Mouse (Mus musculus) small intestine, adult 2 months (tissue): ENCODE measurements around the gene Defb23. TPM values are rescaled to one million over a fixed set of nuclear protein-coding genes. Genes with fewer than 3 reads are reported as not detected.
A peak's percentile ranks its signal among the peaks of the same experiment; 100 is the strongest.

Experiments used
- H3K27ac ChIP-seq: fragments of 200-500 bp; 2 replicates; pipeline ENCODE4 v1.5.1; 2012; ENCODE audit warnings: low read depth, low read length, control low read depth, inconsistent platforms; ENCODE audit not compliant: insufficient read depth
- H3K27me3 ChIP-seq: fragments of 200-500 bp; 2 replicates; pipeline ENCODE4 v1.6.1; 2012; ENCODE audit warnings: mild to moderate bottlenecking, moderate library complexity, low read length, inconsistent platforms; ENCODE audit not compliant: control insufficient read depth, insufficient read depth
- H3K36me3 ChIP-seq: fragments of 200-500 bp; 2 replicates; pipeline ENCODE4 v1.6.1; 2012; ENCODE audit warnings: mild to moderate bottlenecking, low read length, control low read depth, inconsistent platforms; ENCODE audit not compliant: control insufficient read depth, insufficient read depth
- H3K4me1 ChIP-seq: fragments of 200-500 bp; 2 replicates; pipeline ENCODE4 v1.6.1; 2012; ENCODE audit warnings: low read length, inconsistent platforms, mixed read lengths; ENCODE audit not compliant: control insufficient read depth, insufficient read depth, insufficient read length
- H3K4me3 ChIP-seq: fragments of 200-500 bp; 2 replicates; pipeline ENCODE4 v1.5.1; 2012; ENCODE audit warnings: low read depth, mild to moderate bottlenecking, control low read depth, inconsistent platforms, low read length, moderate library complexity
- CTCF ChIP-seq: fragments of 200-500 bp; IDR thresholded peaks from 2 replicates; pipeline ENCODE4 v1.5.1; 2012; ENCODE audit warnings: low read depth, mild to moderate bottlenecking, control low read depth, inconsistent platforms, low read length, moderate library complexity, mixed read lengths; ENCODE audit not compliant: insufficient replicate concordance, insufficient read length; ENCODE audit errors: extremely low read depth
- POLR2A ChIP-seq: fragments of 200-500 bp; IDR thresholded peaks from 2 replicates; pipeline ENCODE4 v1.6.1; 2012; ENCODE audit warnings: low read depth, mild to moderate bottlenecking, control low read depth, inconsistent platforms, low read length, moderate library complexity
- WGBS: fragments of 180-500 bp; shearing (Covaris S2); methylation state at CpG from one replicate; pipeline ENCODE4 v1.1.7; 2018; 5-methylcytosine and 5-hydroxymethylcytosine counted together
- polyA plus RNA-seq: library from polyadenylated mRNA; depleted of rRNA; stranded (reverse); fragments of >200 nt; gene quantifications from 2 replicates; pipeline ENCODE4 v1.2.3, GENCODE M21; 2012

Gene Defb23
- polyA plus RNA-seq, 1 experiment = not detected

DNA sequence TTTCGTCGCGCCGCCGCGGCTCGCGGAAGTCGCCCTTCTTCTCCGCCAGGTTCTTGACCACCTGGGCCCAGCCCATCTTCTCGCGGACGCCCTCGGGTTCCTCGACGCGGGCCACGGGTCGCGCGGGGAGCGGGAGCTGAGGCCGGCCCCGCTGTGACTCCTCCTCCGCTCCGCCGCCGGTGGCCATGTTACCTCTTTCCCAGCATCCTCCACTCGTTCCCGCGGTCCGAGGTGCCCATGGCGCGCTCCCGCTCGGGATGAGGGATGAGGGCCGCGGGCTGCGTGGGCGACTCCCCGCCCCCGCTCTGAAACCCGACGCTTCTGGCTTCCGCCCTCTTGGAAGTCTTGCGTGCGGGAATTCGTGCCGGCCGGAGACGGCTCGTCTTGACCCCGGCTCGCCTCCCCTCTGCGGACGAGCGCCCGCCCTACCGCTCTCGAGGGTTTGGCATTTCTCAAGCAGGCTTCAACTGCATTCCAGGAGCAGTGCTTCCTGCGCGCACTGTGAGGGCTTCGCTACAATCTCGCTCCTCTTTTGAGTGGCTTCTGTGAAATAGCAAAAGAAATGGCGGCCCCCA, 49.7 kb downstream of the Defb23 start, which contains the start of gene Zcchc3:
Gene Zcchc3 (minus strand): TSS at position 437 of the 575 bp plus-strand sequence.
- Histone ChIP-seq H3K36me3 (no peaks in the 10 kb centered on the region), H3K27me3 (peaks cover 16% of the 10 kb centered on the region), H3K4me1 (no peaks in the 10 kb centered on the region), H3K27ac (peak within 1 kb of the TSS; percentile 8; the same call in 1 of the 2 replicates), H3K4me3 (peak within 1 kb of the TSS; percentile 73)
- TF ChIP-seq CTCF (no peak), POLR2A (peak; percentile 7; the same call in 1 of the 2 replicates)
- 3% methylated on average over 65 of the region's 65 CpGs for WGBS

GRCm38 (mm10) chr2:152413765-152414584, 50.4 kb downstream of the Defb23 start:
- Histone ChIP-seq H3K27me3 (peaks cover 16% of the 10 kb centered on the region), H3K4me1 (no peaks in the 10 kb centered on the region), H3K4me3 (peak overlapping the region; percentile 73), H3K27ac (peak overlapping the region; percentile 8; the same call in 1 of the 2 replicates), H3K36me3 (no peaks in the 10 kb centered on the region)
- whole genome bisulfite sequencing = 8% methylated on average over 86 of the region's 86 CpGs
- no peak for TF ChIP-seq CTCF
- TF ChIP-seq POLR2A = no peak

- no peak overlapping the region for H3K27ac ChIP-seq
- 42% methylated on average over 21 of the region's 21 CpGs for WGBS
- TF ChIP-seq CTCF (no peak), POLR2A (no peak)
Measured at GRCm38 (mm10) chr2:152413158-152413764, 51.2 kb downstream of the Defb23 start.

DNA sequence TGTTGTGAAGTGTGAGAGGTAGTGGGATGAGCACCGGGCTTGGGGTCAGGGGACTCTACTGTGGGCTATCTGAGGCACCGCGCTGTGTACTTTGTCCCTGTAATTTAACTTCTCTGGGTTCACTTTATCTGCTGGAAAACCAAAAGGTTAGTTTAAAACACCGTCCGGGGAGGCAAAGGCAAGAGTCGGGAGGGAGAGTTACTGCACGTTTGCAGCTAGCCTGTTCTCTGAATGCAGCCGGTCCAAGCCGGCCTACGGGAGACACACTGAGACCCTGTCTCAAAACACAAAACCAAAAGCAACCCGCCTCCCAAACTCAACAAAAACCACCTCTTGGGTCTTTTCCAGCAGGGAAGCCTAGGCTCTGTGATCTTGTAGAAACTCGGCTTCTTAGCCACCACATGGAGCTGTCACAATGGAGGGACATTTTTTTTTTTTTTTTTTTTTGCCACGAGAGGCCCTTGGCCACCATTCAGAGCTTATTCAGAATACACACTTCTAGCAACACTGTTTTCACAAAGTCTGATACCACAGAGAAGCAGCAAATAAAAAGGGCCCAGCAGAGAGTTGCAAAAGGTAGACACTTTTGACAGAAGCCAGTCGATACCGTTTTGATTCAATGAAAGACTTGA, 51.8 kb downstream of the Defb23 start:
- Histone ChIP-seq H3K36me3 (no peaks in the 10 kb centered on the region), H3K27ac (no peak overlapping the region), H3K4me1 (no peaks in the 10 kb centered on the region), H3K27me3 (peaks cover 16% of the 10 kb centered on the region), H3K4me3 (no peak overlapping the region)
- TF ChIP-seq CTCF (no peak), POLR2A (no peak)
- 60% methylated on average over 15 of the region's 15 CpGs for WGBS

More at GRCm38 (mm10) chr2:152413158-152413764, 51.2 kb downstream of the Defb23 start:
- H3K4me3 ChIP-seq = peak overlapping the region; percentile 73
- no peaks in the 10 kb centered on the region for H3K4me1 ChIP-seq
- H3K36me3 ChIP-seq = no peaks in the 10 kb centered on the region
- peaks cover 16% of the 10 kb centered on the region for H3K27me3 ChIP-seq

- Histone ChIP-seq H3K27ac (peak overlapping the region; percentile 70), H3K4me1 (no peaks in the 10 kb centered on the region), H3K4me3 (no peak overlapping the region), H3K36me3 (no peaks in the 10 kb centered on the region), H3K27me3 (peaks cover 16% of the 10 kb centered on the region)
- TF ChIP-seq CTCF (no peak), POLR2A (no peak)
- WGBS = 76% methylated on average over 7 of the region's 7 CpGs
Measured at GRCm38 (mm10) chr2:152411471-152411870, 52.9 kb downstream of the Defb23 start.

GRCm38 (mm10) chr2:152410971-152411371, 53.4 kb downstream of the Defb23 start:
- TF ChIP-seq CTCF (no peak), POLR2A (no peak)
- Histone ChIP-seq H3K36me3 (no peaks in the 10 kb centered on the region), H3K4me3 (no peak overlapping the region), H3K4me1 (peaks cover 3% of the 10 kb centered on the region; the same call in 1 of the 2 replicates), H3K27me3 (peaks cover 16% of the 10 kb centered on the region), H3K27ac (peak overlapping the region; percentile 70)
- WGBS = 49% methylated on average over 15 of the region's 15 CpGs
